Mouse (Mus musculus): ENCODE results near the gene Zfyve27. TPM values are rescaled to one million over a fixed set of nuclear protein-coding genes. Genes with fewer than 3 reads are reported as not detected.

The Zfyve27 gene
- polyA plus RNA-seq, 1 experiment = 25.0 TPM

GRCm38 (mm10) chr19:42230986-42231385 lies 67.2 kb downstream of the Zfyve27 start:
- no peaks in the 10 kb centered on the region for H3K27me3 ChIP-seq (ENCODE audit: control insufficient read depth, insufficient read depth, low read length, poor library complexity, severe bottlenecking)
- H3K4me3 ChIP-seq (ENCODE audit: low read depth, low read length) = no peak overlapping the region
- H3K9me3 ChIP-seq (replicated peaks; ENCODE audit: control insufficient read depth, insufficient read depth, low read length, poor library complexity, severe bottlenecking) = no peaks in the 10 kb centered on the region
- TF ChIP-seq EP300 (IDR thresholded peaks at IDR 0.05; ENCODE audit: insufficient read depth, low read depth, low read length) (no peak), POLR2A (IDR thresholded peaks at IDR 0.05; ENCODE audit: insufficient read depth, low read length) (no peak), CTCF (IDR thresholded peaks at IDR 0.05; ENCODE audit: low read depth, low read length) (no peak)
- H3K4me1 ChIP-seq (ENCODE audit: control insufficient read depth, insufficient read depth, low read length) = peaks cover 2% of the 10 kb centered on the region
- H3K9ac ChIP-seq (ENCODE audit: low read depth, poor library complexity, severe bottlenecking) = no peak overlapping the region
- H3K36me3 ChIP-seq (ENCODE audit: control insufficient read depth, insufficient read depth, low read length, poor library complexity, severe bottlenecking) = no peaks in the 10 kb centered on the region
- no peak overlapping the region for H3K27ac ChIP-seq (ENCODE audit: insufficient read depth, low read length)

- Histone ChIP-seq H3K9me3 (replicated peaks; ENCODE audit: control insufficient read depth, insufficient read depth, low read length, poor library complexity, severe bottlenecking) (no peaks in the 10 kb centered on the region), H3K4me3 (ENCODE audit: low read depth, low read length) (no peak overlapping the region), H3K4me1 (ENCODE audit: control insufficient read depth, insufficient read depth, low read length) (no peaks in the 10 kb centered on the region), H3K27ac (ENCODE audit: insufficient read depth, low read length) (no peak overlapping the region), H3K9ac (ENCODE audit: low read depth, poor library complexity, severe bottlenecking) (no peak overlapping the region), H3K36me3 (ENCODE audit: control insufficient read depth, insufficient read depth, low read length, poor library complexity, severe bottlenecking) (no peaks in the 10 kb centered on the region), H3K27me3 (ENCODE audit: control insufficient read depth, insufficient read depth, low read length, poor library complexity, severe bottlenecking) (no peaks in the 10 kb centered on the region)
- no peak for TF ChIP-seq POLR2A (IDR thresholded peaks at IDR 0.05; ENCODE audit: insufficient read depth, low read length)
- TF ChIP-seq CTCF (IDR thresholded peaks at IDR 0.05; ENCODE audit: low read depth, low read length) = no peak
- no peak for TF ChIP-seq EP300 (IDR thresholded peaks at IDR 0.05; ENCODE audit: insufficient read depth, low read depth, low read length)
Observed at GRCm38 (mm10) chr19:42237602-42238340, 74.0 kb downstream of the Zfyve27 start.

DNA sequence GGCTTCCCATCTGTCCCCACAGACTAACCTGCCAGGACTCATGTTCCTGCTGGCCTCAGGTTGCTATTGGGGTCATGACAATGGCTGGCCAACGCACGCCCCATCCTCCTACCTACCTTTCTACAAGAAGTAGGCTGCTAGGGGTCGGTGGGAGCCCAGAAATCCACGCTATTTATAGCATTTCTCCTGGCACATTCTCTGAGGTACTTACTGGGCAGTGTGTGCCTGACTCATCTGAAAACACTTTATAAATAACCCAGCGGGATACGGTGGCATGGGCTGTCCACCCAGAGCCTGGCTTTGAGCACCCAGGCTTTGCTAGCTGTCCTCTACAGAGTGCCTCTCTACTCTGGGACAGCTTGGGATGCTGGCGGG lies 74.6 kb downstream of the Zfyve27 start:
- no peak overlapping the region for H3K27ac ChIP-seq (ENCODE audit: insufficient read depth, low read length)
- H3K27me3 ChIP-seq (ENCODE audit: control insufficient read depth, insufficient read depth, low read length, poor library complexity, severe bottlenecking) = no peaks in the 10 kb centered on the region
- TF ChIP-seq EP300 (IDR thresholded peaks at IDR 0.05; ENCODE audit: insufficient read depth, low read depth, low read length) = no peak
- no peak for TF ChIP-seq POLR2A (IDR thresholded peaks at IDR 0.05; ENCODE audit: insufficient read depth, low read length)
- no peak for TF ChIP-seq CTCF (IDR thresholded peaks at IDR 0.05; ENCODE audit: low read depth, low read length)
- no peaks in the 10 kb centered on the region for H3K4me1 ChIP-seq (ENCODE audit: control insufficient read depth, insufficient read depth, low read length)
- no peak overlapping the region for H3K4me3 ChIP-seq (ENCODE audit: low read depth, low read length)
- H3K9ac ChIP-seq (ENCODE audit: low read depth, poor library complexity, severe bottlenecking) = no peak overlapping the region
- no peaks in the 10 kb centered on the region for H3K9me3 ChIP-seq (replicated peaks; ENCODE audit: control insufficient read depth, insufficient read depth, low read length, poor library complexity, severe bottlenecking)
- H3K36me3 ChIP-seq (ENCODE audit: control insufficient read depth, insufficient read depth, low read length, poor library complexity, severe bottlenecking) = no peaks in the 10 kb centered on the region

DNA sequence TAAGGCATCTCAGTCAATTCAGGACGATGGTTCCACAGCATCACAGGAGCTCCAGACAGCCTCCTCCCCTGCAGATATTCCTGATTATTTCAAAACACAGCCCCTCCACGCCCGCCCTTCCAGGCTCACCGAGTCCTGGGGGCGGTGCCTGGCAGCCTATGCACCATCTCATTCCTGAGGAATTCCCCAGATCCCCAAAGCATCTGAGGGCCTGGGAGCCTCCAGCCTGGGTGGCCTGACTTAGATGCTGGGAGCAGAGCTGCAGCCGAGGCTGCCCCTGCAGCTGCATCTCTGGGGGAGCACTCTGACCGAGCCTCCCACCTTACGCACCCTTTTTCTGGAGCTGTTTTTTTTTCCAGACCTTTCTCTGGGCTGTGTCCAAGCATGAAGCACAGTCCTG lies 77.1 kb downstream of the Zfyve27 start:
- Histone ChIP-seq H3K9ac (ENCODE audit: low read depth, poor library complexity, severe bottlenecking) (no peak overlapping the region), H3K36me3 (ENCODE audit: control insufficient read depth, insufficient read depth, low read length, poor library complexity, severe bottlenecking) (no peaks in the 10 kb centered on the region), H3K27me3 (ENCODE audit: control insufficient read depth, insufficient read depth, low read length, poor library complexity, severe bottlenecking) (no peaks in the 10 kb centered on the region), H3K27ac (ENCODE audit: insufficient read depth, low read length) (no peak overlapping the region), H3K4me3 (ENCODE audit: low read depth, low read length) (no peak overlapping the region), H3K9me3 (replicated peaks; ENCODE audit: control insufficient read depth, insufficient read depth, low read length, poor library complexity, severe bottlenecking) (no peaks in the 10 kb centered on the region), H3K4me1 (ENCODE audit: control insufficient read depth, insufficient read depth, low read length) (no peaks in the 10 kb centered on the region)
- no peak for TF ChIP-seq CTCF (IDR thresholded peaks at IDR 0.05; ENCODE audit: low read depth, low read length)
- TF ChIP-seq POLR2A (IDR thresholded peaks at IDR 0.05; ENCODE audit: insufficient read depth, low read length) = no peak
- TF ChIP-seq EP300 (IDR thresholded peaks at IDR 0.05; ENCODE audit: insufficient read depth, low read depth, low read length) = no peak

DNA sequence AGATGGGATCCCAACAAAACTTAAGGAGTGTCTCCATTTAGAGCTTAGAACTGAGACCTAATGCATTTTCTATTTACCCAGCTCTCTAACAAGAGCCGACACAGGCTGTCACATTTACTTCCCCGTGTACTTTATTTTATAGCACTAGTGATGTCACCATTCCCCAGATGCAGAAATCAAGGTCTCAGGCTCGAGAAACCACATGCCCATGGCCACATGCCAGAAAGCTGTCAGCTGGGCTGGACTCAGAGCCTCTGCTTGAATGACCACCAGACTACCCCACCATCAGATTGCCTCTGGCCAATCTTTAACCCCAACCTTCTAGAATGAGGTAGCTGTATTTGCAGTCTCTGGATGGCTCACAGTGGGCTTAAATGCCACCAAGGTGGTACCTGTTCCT lies 79.7 kb downstream of the Zfyve27 start:
- H3K27ac ChIP-seq (ENCODE audit: insufficient read depth, low read length) = no peak overlapping the region
- no peaks in the 10 kb centered on the region for H3K36me3 ChIP-seq (ENCODE audit: control insufficient read depth, insufficient read depth, low read length, poor library complexity, severe bottlenecking)
- no peak for TF ChIP-seq POLR2A (IDR thresholded peaks at IDR 0.05; ENCODE audit: insufficient read depth, low read length)
- no peak for TF ChIP-seq EP300 (IDR thresholded peaks at IDR 0.05; ENCODE audit: insufficient read depth, low read depth, low read length)
- no peak for TF ChIP-seq CTCF (IDR thresholded peaks at IDR 0.05; ENCODE audit: low read depth, low read length)
- no peaks in the 10 kb centered on the region for H3K4me1 ChIP-seq (ENCODE audit: control insufficient read depth, insufficient read depth, low read length)
- no peak overlapping the region for H3K9ac ChIP-seq (ENCODE audit: low read depth, poor library complexity, severe bottlenecking)
- H3K27me3 ChIP-seq (ENCODE audit: control insufficient read depth, insufficient read depth, low read length, poor library complexity, severe bottlenecking) = no peaks in the 10 kb centered on the region
- no peaks in the 10 kb centered on the region for H3K9me3 ChIP-seq (replicated peaks; ENCODE audit: control insufficient read depth, insufficient read depth, low read length, poor library complexity, severe bottlenecking)
- no peak overlapping the region for H3K4me3 ChIP-seq (ENCODE audit: low read depth, low read length)

Other genes starting within 250 kb of the Zfyve27 start
- gene Exosc1, start 230.5 kb upstream of the Zfyve27 start, polyA plus RNA-seq (2011; ENCODE audit: insufficient read depth, insufficient read length, low read depth, missing spikeins) = 52.4 and 55.8 TPM in 2 replicates
- 49.7 and 64.4 TPM in 2 replicates for gene Zdhhc16, start 230.5 kb upstream of the Zfyve27 start, polyA plus RNA-seq (2011; ENCODE audit: insufficient read depth, insufficient read length, low read depth, missing spikeins)
- 77.9 and 83.9 TPM in 2 replicates for gene Mms19, start 182.8 kb upstream of the Zfyve27 start, polyA plus RNA-seq (2011; ENCODE audit: insufficient read depth, insufficient read length, low read depth, missing spikeins)
- gene Ubtd1, start 182.2 kb upstream of the Zfyve27 start, polyA plus RNA-seq (2011; ENCODE audit: insufficient read depth, insufficient read length, low read depth, missing spikeins) = 11.1 and 13.1 TPM in 2 replicates
- not detected in 2 replicates for gene Ankrd2, start 128.0 kb upstream of the Zfyve27 start, polyA plus RNA-seq (2011; ENCODE audit: insufficient read depth, insufficient read length, low read depth, missing spikeins)
- gene Hoga1, start 118.3 kb upstream of the Zfyve27 start, polyA plus RNA-seq (2011; ENCODE audit: insufficient read depth, insufficient read length, low read depth, missing spikeins) = 0.91 and 1.2 TPM in 2 replicates
- not detected in 2 replicates for gene 4933411K16Rik, start 111.7 kb upstream of the Zfyve27 start, polyA plus RNA-seq (2011; ENCODE audit: insufficient read depth, insufficient read length, low read depth, missing spikeins)
- 18.8 and 19.6 TPM in 2 replicates for gene Morn4, start 77.6 kb upstream of the Zfyve27 start, polyA plus RNA-seq (2011; ENCODE audit: insufficient read depth, insufficient read length, low read depth, missing spikeins)
- gene Pi4k2a, start 73.5 kb upstream of the Zfyve27 start, polyA plus RNA-seq (2011; ENCODE audit: insufficient read depth, insufficient read length, low read depth, missing spikeins) = 27.2 and 30.4 TPM in 2 replicates
- gene Avpi1, start 34.9 kb upstream of the Zfyve27 start, polyA plus RNA-seq (2011; ENCODE audit: insufficient read depth, insufficient read length, low read depth, missing spikeins) = 44.7 and 49.2 TPM in 2 replicates
- gene Marveld1, start 16.6 kb upstream of the Zfyve27 start, polyA plus RNA-seq (2011; ENCODE audit: insufficient read depth, insufficient read length, low read depth, missing spikeins) = 15.0 and 17.7 TPM in 2 replicates
- 0.42 and 0.47 TPM in 2 replicates for gene Sfrp5, start 38.3 kb downstream of the Zfyve27 start, polyA plus RNA-seq (2011; ENCODE audit: insufficient read depth, insufficient read length, low read depth, missing spikeins)
- gene Golga7b, start 83.6 kb downstream of the Zfyve27 start, polyA plus RNA-seq (2011; ENCODE audit: insufficient read depth, insufficient read length, low read depth, missing spikeins) = not detected in 2 replicates